Comparison of ENCODE assay signal across 16 mouse cellular contexts in the genomic region with DNA sequence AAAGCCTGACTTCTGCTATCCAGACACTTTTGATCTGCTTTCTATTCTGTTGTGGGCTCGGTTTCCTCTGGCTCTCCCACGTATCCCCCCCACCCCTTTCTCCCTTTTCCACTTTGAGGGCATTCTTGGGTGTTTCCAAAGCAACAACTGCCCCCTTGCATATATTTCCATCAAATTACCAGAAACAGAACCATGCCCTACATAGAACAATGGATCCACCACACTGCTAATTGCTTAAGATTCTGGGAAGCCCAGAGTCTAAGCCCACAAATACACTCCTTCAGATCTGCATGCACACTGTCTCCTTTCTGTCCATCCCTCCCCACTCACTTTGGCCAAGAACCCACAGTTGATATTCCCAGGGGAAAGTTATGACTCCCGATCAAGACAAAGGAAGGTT. TPM values are rescaled to one million over a fixed set of nuclear protein-coding genes. Genes with fewer than 3 reads are reported as not detected.
DNase-seq lines count a peak whose midpoint lies in the region; ATAC-seq and TF ChIP-seq lines count a peak whose summit lies in the region.
"Had no signal": no experiment of that assay in that cellular context is flagged by ENCODE, and none has a peak within 500 bp of the region (broad histone marks: within the 10 kb centered on the region; RNA-seq: fewer than 3 reads in every experiment).

No protein-coding gene starts in this region.

- H3K9ac ChIP-seq in hindbrain, embryonic 12.5 days, result no peak overlapping the region
- no peak overlapping the region for H3K9ac ChIP-seq in midbrain, embryonic 16.5 days (ENCODE audit: low read depth, low read length)
- H3K9ac ChIP-seq: liver, postnatal 0 days had no signal

- H3K4me2 ChIP-seq in hindbrain, embryonic 12.5 days (replicated peaks), result no peak overlapping the region
- no peak overlapping the region for H3K4me2 ChIP-seq in midbrain, embryonic 16.5 days (ENCODE audit: low read length)

- TF ChIP-seq POLR2A in cortical plate, adult 2 months (IDR thresholded peaks at IDR 0.05; ENCODE audit: extremely low read depth, insufficient read depth, low read length), result no peak

- no peak overlapping the region for H3K4me3 ChIP-seq in cortical plate, adult 2 months (ENCODE audit: insufficient read depth, low read length)
- no peak overlapping the region for H3K4me3 ChIP-seq in hindbrain, embryonic 12.5 days
- H3K4me3 ChIP-seq in midbrain, embryonic 16.5 days (ENCODE audit: low read depth, low read length), result no peak overlapping the region

- 0 out of 2 replicates have a peak overlapping the region, but pooled peaks have one; percentile 88 for H3K27ac ChIP-seq in cortical plate, adult 2 months (ENCODE audit: insufficient read depth, low read length)
- peak overlapping the region; percentile 61 for H3K27ac ChIP-seq in hindbrain, embryonic 12.5 days
- H3K27ac ChIP-seq in midbrain, embryonic 16.5 days (ENCODE audit: low read length), result no peak overlapping the region

- peak; percentile 15 for DNase-seq in embryo, embryonic 11 days
- DNase-seq in embryo, embryonic 9.5 days (ENCODE audit: extremely low spot score), result no peak
- DNase-seq in urinary bladder, postnatal 14 days (ENCODE audit: low spot score), result no peak
- no peak for DNase-seq in liver
- DNase-seq in spleen, postnatal 10 days (ENCODE audit: low spot score in 2 of 2), result no peak
- DNase-seq: B cell, adult 2 months; heart, adult 11 months; heart, postnatal 36 days; kidney, adult 9 months; liver, postnatal 0 days had no signal

- H3K4me1 ChIP-seq in cortical plate, adult 2 months (ENCODE audit: control insufficient read depth, insufficient read depth, low read length), result no peaks in the 10 kb centered on the region; the same call in 1 of the 2 replicates
- H3K4me1 ChIP-seq in hindbrain, embryonic 12.5 days, result peaks cover 10% of the 10 kb centered on the region
- no peaks in the 10 kb centered on the region for H3K4me1 ChIP-seq in midbrain, embryonic 16.5 days (ENCODE audit: control insufficient read depth, insufficient read depth, low read length)

- no peak for TF ChIP-seq CTCF in cortical plate, adult 2 months (IDR thresholded peaks at IDR 0.05; ENCODE audit: extremely low read depth, insufficient read depth, low read length)

- 33% methylated on average over 3 of the region's 3 CpGs for whole genome bisulfite sequencing in hindbrain, embryonic 12.5 days
- WGBS in midbrain, embryonic 16.5 days, result 16% methylated on average over 3 of the region's 3 CpGs

- H3K27me3 ChIP-seq in hindbrain, embryonic 12.5 days, result no peaks in the 10 kb centered on the region
- no peaks in the 10 kb centered on the region for H3K27me3 ChIP-seq in midbrain, embryonic 16.5 days (ENCODE audit: control insufficient read depth, insufficient read depth, low read depth, low read length)

- H3K36me3 ChIP-seq in hindbrain, embryonic 12.5 days, result no peaks in the 10 kb centered on the region
- no peaks in the 10 kb centered on the region for H3K36me3 ChIP-seq in midbrain, embryonic 16.5 days (ENCODE audit: control insufficient read depth, insufficient read depth, low read length)
- H3K36me3 ChIP-seq: G1E had no signal

- H3K9me3 ChIP-seq in hindbrain, embryonic 12.5 days (replicated peaks), result no peaks in the 10 kb centered on the region
- H3K9me3 ChIP-seq in midbrain, embryonic 16.5 days (replicated peaks; ENCODE audit: control insufficient read depth, low read length, poor library complexity, severe bottlenecking), result no peaks in the 10 kb centered on the region
- H3K9me3 ChIP-seq: G1E had no signal

- peak; percentile 91 for ATAC-seq in hindbrain, embryonic 12.5 days (ENCODE audit: low FRiP score)
- ATAC-seq in midbrain, embryonic 16.5 days, result peak; percentile 86
- ATAC-seq: activated CD4-positive, CD25-positive, alpha-beta regulatory T cell, adult 4 months; liver, postnatal 0 days had no signal

RNA-seq across cellular contexts. Expression of a gene that starts 5.1 kb away (rescaled TPM):
- 0.09 TPM in 1 of 2 replicates, not detected in the other for polyA plus RNA-seq in cortical plate, adult 2 months (2012; rRNA removed)
- polyA plus RNA-seq in hindbrain, embryonic 12.5 days (2016; fragmentation: Nextera tagmentation; extraction: Ambion mirVana), result 0.22 and 0.57 TPM in 2 replicates
- 0.15 and 0.41 TPM in 2 replicates for polyA plus RNA-seq in midbrain, embryonic 16.5 days (2015; fragmentation: Nextera tagmentation; extraction: Ambion mirVana)
- polyA plus RNA-seq: activated CD4-positive, CD25-positive, alpha-beta regulatory T cell, adult 4 months; G1E; limb, embryonic 11.5 days had no signal

RNA-seq across cellular contexts. Expression of a gene that starts 55.4 kb away (rescaled TPM):
- polyA plus RNA-seq in cortical plate, adult 2 months (2012; rRNA removed), result 3.9 and 5.3 TPM in 2 replicates
- polyA plus RNA-seq in hindbrain, embryonic 12.5 days (2016; fragmentation: Nextera tagmentation; extraction: Ambion mirVana), result not detected in 2 replicates
- polyA plus RNA-seq in midbrain, embryonic 16.5 days (2015; fragmentation: Nextera tagmentation; extraction: Ambion mirVana), result 0.05 TPM in 1 of 2 replicates, not detected in the other
- polyA plus RNA-seq: activated CD4-positive, CD25-positive, alpha-beta regulatory T cell, adult 4 months; G1E; limb, embryonic 11.5 days had no signal

RNA-seq across cellular contexts. Expression of a gene that starts 58.6 kb away (rescaled TPM):
- polyA plus RNA-seq in cortical plate, adult 2 months (2012; rRNA removed), result 40.0 and 40.7 TPM in 2 replicates
- 25.3 and 27.5 TPM in 2 replicates for polyA plus RNA-seq in hindbrain, embryonic 12.5 days (2016; fragmentation: Nextera tagmentation; extraction: Ambion mirVana)
- 25.2 and 28.3 TPM in 2 replicates for polyA plus RNA-seq in midbrain, embryonic 16.5 days (2015; fragmentation: Nextera tagmentation; extraction: Ambion mirVana)
